Mouse (Mus musculus) left cerebral cortex, adult 6 months (tissue): ENCODE measurements around the gene Scd3. TPM values are rescaled to one million over a fixed set of nuclear protein-coding genes. Genes with fewer than 3 reads are reported as not detected.

Source experiments
- long read RNA-seq, 2 experiments: library from polyadenylated mRNA; unstranded; transcript quantifications; one replicate each; pipeline ENCODE4 v2.0.0; 2019 to 2020
- polyA plus RNA-seq: library from polyadenylated mRNA; unstranded; fragments of <200 nt; fragmentation: Nextera tagmentation; gene quantifications from 2 replicates; pipeline ENCODE4 v1.2.3, GENCODE M21; 2021

Scd3 gene
- polyA plus RNA-seq: 4.9 and 6.7 TPM in 2 replicates
- long read RNA-seq, experiment 1, partial matches to known transcripts: 0 of 1 reads
- long read RNA-seq, experiment 1, other reads (novel, unspliced or antisense): 0 of 1 reads
- long read RNA-seq, experiment 2, partial matches to known transcripts: 2 of 9 reads
- long read RNA-seq, experiment 2, other reads (novel, unspliced or antisense): 3 of 9 reads

GRCm38 (mm10) chr19:44203015-44203564, at the start of gene Scd3:
Gene Scd3, plus strand, starts transcription at chr19:44203269.

DNA sequence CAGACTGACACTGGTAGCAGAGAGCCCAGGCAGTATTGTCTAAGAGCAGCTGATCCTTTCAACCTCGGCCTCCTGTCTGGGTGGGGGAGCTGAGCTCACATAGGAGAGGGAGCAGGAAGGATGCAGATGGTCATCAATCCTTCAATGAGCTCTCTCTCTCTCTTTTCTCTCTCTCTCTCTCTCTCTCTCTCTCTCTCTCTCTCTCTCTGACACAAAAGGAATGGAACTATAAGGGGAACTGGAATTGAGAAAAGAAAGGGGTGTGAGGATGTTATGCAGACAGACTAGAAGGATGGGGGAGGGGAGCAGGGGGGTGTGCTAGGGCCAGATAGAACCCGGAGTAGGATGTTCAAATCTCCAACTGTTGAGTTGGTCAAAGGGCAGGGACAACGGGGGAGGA, 10.7 kb upstream of the Scd3 start, which contains the start of gene Pkd2l1:
Pkd2l1 (minus strand) TSS at position 101 of the 400 bp plus-strand sequence.

DNA sequence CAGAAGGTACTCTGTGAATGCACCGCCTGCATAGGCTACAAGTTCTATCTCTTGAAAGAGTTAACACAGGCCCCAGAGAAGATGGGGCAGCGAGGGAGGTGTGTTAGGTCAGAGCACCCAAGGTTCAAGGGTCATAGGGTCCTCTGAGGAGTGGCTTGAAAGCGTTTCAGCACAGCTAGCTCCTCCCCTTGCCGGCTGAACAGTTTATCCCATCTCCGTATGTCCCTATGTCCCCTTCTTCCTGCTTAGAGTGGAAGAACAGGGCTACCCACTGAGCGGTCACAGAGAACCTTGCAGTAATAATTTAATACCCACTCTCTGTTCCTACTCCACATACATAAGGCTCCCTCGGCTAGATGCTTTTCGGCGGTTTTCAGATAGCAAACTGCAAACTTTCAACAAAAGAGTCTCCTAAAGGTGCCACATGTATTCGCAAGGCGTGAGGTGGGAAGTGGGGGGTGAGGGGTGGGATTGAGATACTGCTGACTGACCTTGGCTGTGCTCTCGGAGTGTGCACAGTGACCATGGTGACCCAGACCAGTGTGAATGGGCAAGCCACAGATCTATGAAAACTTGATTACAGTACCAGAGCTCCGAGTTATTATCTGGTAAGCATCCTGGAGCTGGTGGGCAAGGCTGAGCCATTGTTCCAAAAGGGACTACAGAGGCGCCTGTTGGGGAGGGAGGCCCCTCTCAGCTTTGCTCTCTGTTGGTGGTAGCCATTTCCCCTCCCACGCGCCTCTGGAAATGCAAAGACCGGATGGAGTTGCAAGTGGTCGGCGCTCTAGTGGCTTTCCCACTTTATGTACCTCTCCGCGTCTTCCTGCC, 90.1 kb downstream of the Scd3 start, which contains the start of gene Scd2:
Scd2 (plus strand) TSS at position 734 of the 828 bp plus-strand sequence.

Other genes starting within 250 kb of the Scd3 start
- gene Cpn1, start 216.7 kb upstream of the Scd3 start, polyA plus RNA-seq: 0.28 and 0.45 TPM in 2 replicates
- 0.28 and 0.31 TPM in 2 replicates for gene Cyp2c23, start 174.1 kb upstream of the Scd3 start, polyA plus RNA-seq
- 8.3 and 11.2 TPM in 2 replicates for gene Erlin1, start 133.5 kb upstream of the Scd3 start, polyA plus RNA-seq
- gene Chuk, start 95.8 kb upstream of the Scd3 start, polyA plus RNA-seq: 2.7 and 4.9 TPM in 2 replicates
- gene Cwf19l1, start 67.4 kb upstream of the Scd3 start, polyA plus RNA-seq: 18.8 and 23.4 TPM in 2 replicates
- gene Bloc1s2, start 56.8 kb upstream of the Scd3 start, polyA plus RNA-seq: 80.3 and 99.0 TPM in 2 replicates
- 0.10 and 0.11 TPM in 2 replicates for gene Pkd2l1, start 10.8 kb upstream of the Scd3 start, polyA plus RNA-seq
- 133 and 153 TPM in 2 replicates for gene Scd2, start 90.4 kb downstream of the Scd3 start, polyA plus RNA-seq
- 0.13 and 0.24 TPM in 2 replicates for gene Scd4, start 129.8 kb downstream of the Scd3 start, polyA plus RNA-seq
- gene Scd1, start 204.6 kb downstream of the Scd3 start, polyA plus RNA-seq: 19.2 and 22.1 TPM in 2 replicates